Mouse (Mus musculus) ES-Bruce4 (cell line): ENCODE measurements at regions not wholly inside any gene's neighbourhood (a gene's known extent, or its start where the extent isn't known, plus 50 kb on each side); places are given as distances from the start of the nearest gene placed in this dataset.

ENCODE experiments used
- CTCF ChIP-seq: IDR thresholded peaks from one replicate; pipeline ENCODE4 v1.8.1; 2011; ENCODE audit warnings: low read depth, low read length
- POLR2A ChIP-seq: IDR thresholded peaks from one replicate; pipeline ENCODE4 v1.8.1; 2011; ENCODE audit warnings: low read length; ENCODE audit not compliant: insufficient read depth

GRCm38 (mm10) chr13:107187258-107187878 lies 165.4 kb upstream of the Kif2a start:
- TF ChIP-seq CTCF (no peak), POLR2A (no peak)
